Mouse (Mus musculus) stomach, postnatal 0 days (tissue): ENCODE measurements around the gene Car2. TPM values are rescaled to one million over a fixed set of nuclear protein-coding genes. Genes with fewer than 3 reads are reported as not detected.
A peak's percentile ranks its signal among the peaks of the same experiment; 100 is the strongest.

ENCODE experiments used
- ATAC-seq: fragments of 200-750 bp; cut with Nextera tagmentation; 2 replicates; pipeline ENCODE4 v1.8.0; 2017; ENCODE audit not compliant: low FRiP score, low TSS enrichment
- DNase-seq: peaks from one replicate; pipeline ENCODE4 v3.0.0-alpha.2; 2016; ENCODE audit warnings: low spot score
- H3K27ac ChIP-seq: fragments of 300-500 bp; sonication (generic); replicated peaks from 2 replicates; pipeline ENCODE4 v1.5.1; 2014; ENCODE audit warnings: mild to moderate bottlenecking, control low read depth
- H3K27me3 ChIP-seq: fragments of 300-500 bp; sonication (generic); 2 replicates; pipeline ENCODE4 v1.6.1; 2014; ENCODE audit warnings: low read length; ENCODE audit not compliant: control insufficient read depth, insufficient read depth
- H3K36me3 ChIP-seq: fragments of 300-500 bp; sonication (generic); 2 replicates; pipeline ENCODE4 v1.6.1; 2014; ENCODE audit warnings: low read length, mixed read lengths; ENCODE audit not compliant: control insufficient read depth, insufficient read depth
- H3K4me1 ChIP-seq: fragments of 300-500 bp; sonication (generic); replicated peaks from 2 replicates; pipeline ENCODE4 v1.6.1; 2014; ENCODE audit warnings: antibody characterized with exemption; ENCODE audit not compliant: control insufficient read depth, insufficient read depth
- H3K4me2 ChIP-seq: fragments of 300-500 bp; sonication (generic); replicated peaks from 2 replicates; pipeline ENCODE4 v1.6.1; 2014; ENCODE audit warnings: low read depth, mild to moderate bottlenecking, control low read depth, moderate library complexity
- H3K4me3 ChIP-seq: fragments of 300-500 bp; sonication (generic); 2 replicates; pipeline ENCODE4 v1.5.1; 2014; ENCODE audit warnings: low read depth, low read length, control low read depth
- H3K9ac ChIP-seq: fragments of 300-500 bp; sonication (generic); 2 replicates; pipeline ENCODE4 v1.6.1; 2014; ENCODE audit warnings: mild to moderate bottlenecking, low read length, control low read depth, mixed read lengths
- H3K9me3 ChIP-seq: fragments of 300-500 bp; sonication (generic); 2 replicates; pipeline ENCODE4 v1.6.1; 2016; ENCODE audit warnings: low read length; ENCODE audit not compliant: control insufficient read depth
- CTCF ChIP-seq: IDR thresholded peaks from 2 replicates; pipeline ENCODE4 v1.5.1; 2016; ENCODE audit warnings: antibody characterized with exemption, low read depth, mild to moderate bottlenecking, moderate library complexity
- EP300 ChIP-seq: optimal IDR thresholded peaks from 2 replicates; pipeline ENCODE3; 2016; ENCODE audit warnings: antibody characterized with exemption
- WGBS: fragments of 180-500 bp; shearing (Covaris S2); extraction: QIAGEN DNeasy Blood & Tissue Kit; methylation state at CpG from one replicate; pipeline ENCODE4 v1.1.7; 2014; 5-methylcytosine and 5-hydroxymethylcytosine counted together
- polyA plus RNA-seq: library from polyadenylated mRNA; unstranded; fragments of >200 nt; fragmentation: Nextera tagmentation; extraction: Ambion mirVana; gene quantifications from 2 replicates; pipeline ENCODE4 v1.2.1, GENCODE M21; 2015

The Car2 gene
- polyA plus RNA-seq, 1 experiment from 2014 or later, result 937 TPM

GRCm38 (mm10) chr3:14874402-14875040 lies 11.6 kb upstream of the Car2 start:
- no peaks in the 10 kb centered on the region for H3K36me3 ChIP-seq
- H3K4me3 ChIP-seq, result no peak overlapping the region
- TF ChIP-seq EP300 (no peak), CTCF (peak; percentile 87)
- H3K4me1 ChIP-seq, result no peaks in the 10 kb centered on the region
- WGBS, result 20% methylated on average over 8 of the region's 8 CpGs
- DNase-seq, result no peak
- H3K27me3 ChIP-seq, result no peaks in the 10 kb centered on the region
- no peak overlapping the region for H3K9ac ChIP-seq
- H3K9me3 ChIP-seq, result no peaks in the 10 kb centered on the region
- H3K27ac ChIP-seq, result no peak overlapping the region
- no peak overlapping the region for H3K4me2 ChIP-seq
- ATAC-seq, result no peak

DNA sequence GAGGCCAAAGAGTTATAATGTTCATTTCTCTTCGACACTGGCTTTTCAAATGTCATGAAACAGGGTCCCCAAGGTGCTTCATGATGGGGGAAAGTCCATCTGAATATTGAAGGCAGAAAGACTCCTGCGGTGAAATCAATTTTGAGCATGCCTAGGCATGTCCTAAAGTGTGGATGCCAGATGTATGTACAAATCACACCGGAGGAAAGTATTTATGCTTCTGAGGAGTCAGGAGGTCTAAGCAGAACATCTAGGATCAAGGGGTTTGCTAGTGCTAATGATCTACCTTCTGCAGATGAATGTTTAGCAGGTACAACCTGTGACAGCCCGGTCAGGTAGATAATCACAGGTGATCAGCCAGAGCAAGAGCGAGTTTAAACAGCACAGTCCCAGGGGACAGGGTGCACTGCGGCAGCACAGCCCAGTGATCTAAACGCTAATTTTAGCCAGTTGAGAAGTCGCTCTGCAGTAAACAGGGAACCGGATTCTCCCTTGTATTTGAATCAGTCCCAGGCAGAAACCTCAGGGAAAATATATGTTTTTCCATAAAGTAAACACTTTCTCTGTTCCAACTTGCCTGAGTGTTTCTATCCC lies 9.7 kb upstream of the Car2 start:
- Histone ChIP-seq H3K9me3 (no peaks in the 10 kb centered on the region), H3K4me1 (no peaks in the 10 kb centered on the region), H3K4me3 (no peak overlapping the region), H3K4me2 (no peak overlapping the region), H3K27me3 (no peaks in the 10 kb centered on the region), H3K36me3 (no peaks in the 10 kb centered on the region), H3K9ac (no peak overlapping the region), H3K27ac (0 out of 2 replicates have a peak overlapping the region, but pooled peaks have one; percentile 0)
- no peak for DNase-seq
- 40% methylated on average over 9 of the region's 9 CpGs for WGBS
- no peak for ATAC-seq
- TF ChIP-seq CTCF (no peak), EP300 (no peak)

DNA sequence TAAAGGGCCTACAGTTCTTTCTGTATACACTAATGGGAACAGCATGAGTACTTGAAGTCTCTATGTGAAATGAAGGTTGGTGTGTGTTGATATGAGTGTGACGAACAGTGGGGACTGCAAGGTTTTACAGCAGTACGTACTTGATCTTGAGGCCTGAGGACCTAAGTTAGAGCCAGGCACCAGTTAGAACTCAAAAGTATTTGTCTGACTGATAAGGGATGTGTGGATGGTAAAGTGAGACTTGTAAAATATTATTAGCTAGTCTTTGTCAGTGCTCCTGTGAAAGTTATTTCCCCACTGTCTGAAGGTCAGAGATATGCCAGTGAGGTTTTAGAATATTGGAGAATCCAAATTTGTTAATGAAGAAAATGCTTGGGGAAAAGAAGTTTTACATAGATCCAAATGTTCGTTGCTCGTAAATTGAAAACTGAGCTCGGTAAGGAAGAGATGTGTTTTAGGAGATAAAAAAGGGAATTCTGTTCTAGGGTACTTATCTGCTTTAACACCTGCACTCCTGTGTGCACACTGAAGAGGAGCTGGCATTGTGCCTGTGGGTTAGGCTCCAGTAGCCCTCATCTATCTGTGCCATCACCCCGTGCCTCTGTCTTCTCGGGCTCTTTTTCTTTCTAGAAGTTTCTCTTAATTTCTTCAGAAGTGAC lies 8.7 kb upstream of the Car2 start:
- no peak overlapping the region for H3K27ac ChIP-seq
- 88% methylated on average over 7 of the region's 7 CpGs for WGBS
- H3K36me3 ChIP-seq, result no peaks in the 10 kb centered on the region
- DNase-seq (no peak), ATAC-seq (no peak)
- H3K4me2 ChIP-seq, result no peak overlapping the region
- no peak overlapping the region for H3K9ac ChIP-seq
- H3K27me3 ChIP-seq, result no peaks in the 10 kb centered on the region
- H3K9me3 ChIP-seq, result no peaks in the 10 kb centered on the region
- H3K4me1 ChIP-seq, result no peaks in the 10 kb centered on the region
- no peak overlapping the region for H3K4me3 ChIP-seq
- no peak for TF ChIP-seq EP300
- TF ChIP-seq CTCF, result no peak

DNA sequence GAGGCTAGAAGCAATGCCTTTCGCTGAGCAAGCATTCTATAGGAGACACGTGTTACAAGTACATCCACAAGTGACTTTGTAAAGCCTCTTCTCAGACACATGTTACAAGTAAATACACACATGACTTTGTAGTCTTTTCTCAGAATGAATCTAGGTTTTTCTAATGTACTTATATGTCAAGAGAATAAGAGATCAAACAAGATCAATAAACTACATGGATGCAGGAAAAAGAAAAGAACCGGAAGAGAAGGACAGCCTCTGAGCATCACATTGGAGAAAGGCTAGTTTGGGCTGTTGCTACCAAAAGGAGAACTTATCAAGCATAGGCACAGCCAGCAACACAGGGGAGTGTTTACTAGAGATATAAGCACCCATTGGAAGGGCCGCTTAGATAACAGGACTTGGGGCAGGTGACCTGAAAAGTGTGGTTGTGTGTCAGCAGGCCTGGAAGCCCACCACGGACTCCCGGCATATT lies 7.3 kb upstream of the Car2 start:
- ATAC-seq (no peak), DNase-seq (no peak)
- TF ChIP-seq CTCF (no peak), EP300 (no peak)
- no peak overlapping the region for H3K27ac ChIP-seq
- H3K4me1 ChIP-seq, result no peaks in the 10 kb centered on the region
- H3K9me3 ChIP-seq, result no peaks in the 10 kb centered on the region
- H3K36me3 ChIP-seq, result no peaks in the 10 kb centered on the region
- no peak overlapping the region for H3K4me3 ChIP-seq
- no peak overlapping the region for H3K4me2 ChIP-seq
- no peak overlapping the region for H3K9ac ChIP-seq
- WGBS, result 79% methylated on average over 6 of the region's 6 CpGs
- no peaks in the 10 kb centered on the region for H3K27me3 ChIP-seq

DNA sequence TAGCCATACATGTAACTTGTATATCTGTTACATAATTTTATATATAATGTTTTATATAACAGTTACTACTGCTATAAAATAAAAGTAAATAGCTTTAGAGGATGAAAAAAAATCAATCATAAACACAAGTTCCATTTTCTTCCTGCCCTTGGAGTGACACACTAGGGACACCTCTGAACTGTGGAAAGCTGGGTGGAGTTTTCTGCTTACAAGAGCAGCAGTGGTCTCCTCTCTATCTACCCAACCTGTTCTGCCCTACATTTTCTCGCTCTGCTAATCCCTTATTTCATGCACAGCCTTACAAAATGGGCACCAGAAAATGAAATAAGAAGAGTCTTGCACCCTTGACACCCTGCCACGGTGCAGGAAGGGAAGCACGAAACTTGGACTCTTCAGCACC lies 6.8 kb upstream of the Car2 start:
- Histone ChIP-seq H3K4me1 (no peaks in the 10 kb centered on the region), H3K36me3 (no peaks in the 10 kb centered on the region), H3K4me2 (no peak overlapping the region), H3K27me3 (no peaks in the 10 kb centered on the region), H3K9me3 (no peaks in the 10 kb centered on the region), H3K4me3 (no peak overlapping the region), H3K27ac (no peak overlapping the region), H3K9ac (no peak overlapping the region)
- ATAC-seq (no peak), DNase-seq (no peak)
- 81% methylated on average over 3 of the region's 3 CpGs for WGBS
- TF ChIP-seq EP300, result no peak
- TF ChIP-seq CTCF, result no peak

- Histone ChIP-seq H3K4me1 (no peaks in the 10 kb centered on the region), H3K36me3 (no peaks in the 10 kb centered on the region), H3K9me3 (no peaks in the 10 kb centered on the region), H3K4me3 (no peak overlapping the region), H3K9ac (no peak overlapping the region), H3K4me2 (no peak overlapping the region), H3K27me3 (no peaks in the 10 kb centered on the region), H3K27ac (no peak overlapping the region)
- DNase-seq (no peak), ATAC-seq (no peak)
- 56% methylated on average over 2 of the region's 2 CpGs for WGBS
- TF ChIP-seq EP300 (no peak), CTCF (no peak)
These were observed 5.8 kb upstream of the Car2 start for GRCm38 (mm10) chr3:14880277-14880676.
